Mouse (Mus musculus): Measurements from ENCODE around the gene Olfr313.
"Not testable (repeated sequence)": the region's sequence is repeated elsewhere in the genome, so short reads cannot be mapped to it uniquely, and the experiment has no call there.

The Olfr313 gene

DNA sequence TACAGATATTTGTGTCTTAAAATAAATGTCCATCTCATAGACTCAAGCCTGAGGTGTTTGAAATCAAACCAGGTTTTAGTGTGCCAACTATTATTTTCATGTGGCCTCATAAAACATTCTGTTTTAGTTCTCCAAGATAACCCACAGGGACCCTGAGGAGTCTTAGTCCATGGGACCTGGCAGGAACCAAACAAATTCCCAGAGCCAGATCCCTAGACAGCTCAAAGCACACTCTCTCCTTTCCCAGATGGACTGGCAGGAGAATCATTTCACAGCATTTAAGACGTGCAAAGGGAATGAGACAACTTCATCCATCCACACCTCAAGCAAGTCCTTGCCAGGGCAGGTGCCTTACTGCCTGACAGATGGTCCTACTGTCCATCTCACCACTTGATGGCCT, at the start of gene Olfr313:
Gene Olfr313 (plus strand): TSS at position 301 of the 400 bp plus-strand sequence.
- DNase-seq (ENCODE audit: low spot score): not testable (repeated sequence)

DNA sequence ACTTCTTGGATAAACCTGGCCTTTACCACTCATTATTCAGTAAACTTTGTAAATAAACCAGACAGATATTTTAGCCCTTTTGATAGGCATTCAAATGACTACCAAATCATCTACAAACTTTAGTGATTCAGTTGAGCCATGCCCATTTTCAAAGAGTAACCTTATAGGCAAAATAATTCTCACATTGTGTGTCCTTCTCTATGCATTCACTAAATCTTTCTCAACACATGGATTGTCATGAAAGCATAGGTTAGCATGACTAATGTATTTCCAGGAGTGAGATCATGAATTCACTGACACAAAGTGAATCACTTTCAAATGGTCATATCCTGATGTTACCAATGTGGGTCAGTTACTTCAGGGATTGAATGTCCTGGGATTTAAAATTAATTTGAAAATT, 41.9 kb upstream of the Olfr313 start, which contains the start of gene Olfr315:
Gene Olfr315 (plus strand): TSS at position 301 of the 400 bp plus-strand sequence.
- DNase-seq (ENCODE audit: low spot score): no peak

DNA sequence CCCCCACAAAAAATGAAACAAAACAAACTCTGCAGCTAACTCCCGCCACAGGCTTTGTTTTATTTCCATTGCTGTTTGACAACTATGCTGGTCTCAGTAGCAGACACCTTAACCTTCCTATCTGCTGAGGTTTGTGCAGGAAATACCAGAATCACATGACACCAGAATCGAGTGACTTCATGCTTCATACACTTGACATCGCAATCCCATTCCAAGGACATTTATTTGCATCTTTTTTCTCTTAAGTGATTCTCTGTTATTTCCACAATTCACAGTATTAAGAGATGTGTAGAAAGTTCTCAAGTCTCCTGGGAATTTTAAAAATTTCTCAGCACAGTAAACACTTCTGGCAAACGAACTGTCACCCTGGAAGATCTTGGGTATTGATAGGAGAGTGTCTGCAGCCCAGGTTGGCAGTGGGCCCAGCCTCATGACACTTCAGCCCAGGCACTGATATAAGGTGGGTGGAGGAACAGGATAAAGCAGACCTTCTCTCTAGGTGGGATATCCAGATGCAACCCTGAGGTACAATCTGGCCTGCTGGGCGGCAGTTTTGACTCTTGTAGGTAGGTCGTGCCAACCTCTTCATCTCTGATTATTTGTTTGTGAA, 32.2 kb upstream of the Olfr313 start, which contains the start of gene Olfr314:
Gene Olfr314 (plus strand): TSS at position 473 of the 610 bp plus-strand sequence.
- DNase-seq (ENCODE audit: low spot score): no peak

DNA sequence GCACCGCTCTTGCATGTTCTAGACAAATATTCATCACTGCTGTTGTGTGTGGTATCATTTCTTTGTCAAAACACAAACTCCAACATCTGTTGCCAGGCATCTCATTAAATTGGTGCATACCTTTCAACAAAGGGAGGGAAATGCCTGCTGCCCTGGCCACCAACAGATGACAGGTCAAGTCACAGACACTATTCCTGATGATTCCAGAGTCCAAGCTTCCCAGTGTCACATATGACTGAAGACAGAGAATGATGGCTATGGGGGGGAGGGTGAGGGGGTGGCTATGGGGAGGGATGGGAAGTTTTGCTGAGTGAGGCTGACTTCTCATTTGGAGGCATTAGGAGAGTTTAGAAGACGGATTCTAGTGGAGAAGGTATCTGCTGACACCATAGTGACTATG, 30.6 kb upstream of the Olfr313 start:
- no peak for DNase-seq (ENCODE audit: low spot score)

DNA sequence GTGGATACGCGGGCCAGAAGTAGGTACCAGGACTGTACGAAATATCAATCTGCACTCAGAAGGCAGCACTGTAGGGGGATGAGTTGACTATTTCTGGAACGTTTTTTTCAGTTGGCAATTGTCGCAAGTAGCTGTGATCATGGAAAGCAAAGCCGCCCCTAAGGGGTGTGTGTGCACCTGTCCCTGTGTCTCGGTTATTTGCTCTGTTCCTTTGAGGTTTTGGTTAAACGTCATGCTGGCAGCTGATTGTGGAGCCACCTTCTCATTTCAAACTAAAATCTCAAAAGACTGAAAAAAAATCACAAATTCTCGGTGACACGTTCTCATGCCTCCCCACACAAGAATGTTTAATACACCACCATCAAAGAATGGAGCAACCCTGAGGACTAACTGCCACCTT, 27.1 kb upstream of the Olfr313 start:
- no peak for DNase-seq (ENCODE audit: low spot score)

DNA sequence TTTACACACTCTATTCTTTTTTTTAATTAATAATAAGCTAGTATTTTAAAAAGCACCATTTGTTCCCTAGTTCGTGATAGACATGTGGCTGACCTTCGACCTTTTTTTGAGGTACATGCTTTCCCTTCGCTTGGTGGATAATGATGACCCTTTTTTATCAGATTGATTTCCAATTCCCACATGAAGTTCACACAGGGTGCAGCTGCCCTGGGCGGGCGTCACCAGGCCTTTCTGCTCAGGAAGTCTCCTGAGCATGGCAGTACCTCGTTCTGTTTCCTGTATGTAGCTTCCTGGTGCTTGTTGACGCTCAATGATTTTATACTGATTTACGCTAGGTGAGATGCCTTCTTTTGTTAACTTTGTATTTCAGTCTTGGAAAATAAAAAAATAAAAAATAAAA, 26.5 kb upstream of the Olfr313 start:
- DNase-seq (ENCODE audit: low spot score): no peak

DNA sequence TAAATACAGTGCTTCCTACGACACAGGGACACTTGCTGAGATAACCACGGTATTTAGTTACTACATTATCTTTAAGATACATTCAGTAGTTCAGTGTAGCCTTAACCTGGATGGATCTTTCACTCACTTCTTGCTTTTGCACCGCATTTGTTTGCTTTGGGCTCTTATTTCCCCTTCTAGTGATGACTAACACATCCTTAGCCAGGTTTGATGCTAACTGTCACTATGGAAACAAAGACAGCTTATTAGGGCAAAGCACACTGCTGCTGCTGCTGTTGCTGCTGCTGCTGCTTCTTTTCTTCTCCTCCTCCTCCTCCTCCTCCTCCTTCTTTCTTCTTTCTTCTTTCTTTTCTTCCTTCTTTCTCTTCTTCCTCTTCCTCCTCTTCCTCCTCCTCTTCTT, 25.3 kb upstream of the Olfr313 start:
- DNase-seq (ENCODE audit: low spot score): no peak

DNA sequence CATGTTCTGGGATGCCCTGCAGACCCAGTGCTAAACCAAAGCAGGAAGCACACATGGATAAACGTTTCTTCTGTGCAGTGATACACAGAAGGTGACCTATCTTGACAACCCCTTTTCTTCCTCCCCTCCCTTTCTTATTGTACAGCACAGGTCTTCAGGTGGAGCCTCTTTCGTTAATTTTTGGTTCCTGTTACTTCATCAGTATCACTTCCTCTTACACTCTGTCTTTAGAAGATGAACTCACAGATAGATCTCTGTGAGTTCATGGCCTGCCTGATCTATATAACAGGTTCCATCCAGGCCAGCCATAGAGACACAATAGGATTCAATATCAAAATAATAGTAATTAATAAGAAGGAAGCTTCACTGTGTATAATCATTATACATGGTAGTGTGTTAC, 24.7 kb upstream of the Olfr313 start:
- no peak for DNase-seq (ENCODE audit: low spot score)

DNA sequence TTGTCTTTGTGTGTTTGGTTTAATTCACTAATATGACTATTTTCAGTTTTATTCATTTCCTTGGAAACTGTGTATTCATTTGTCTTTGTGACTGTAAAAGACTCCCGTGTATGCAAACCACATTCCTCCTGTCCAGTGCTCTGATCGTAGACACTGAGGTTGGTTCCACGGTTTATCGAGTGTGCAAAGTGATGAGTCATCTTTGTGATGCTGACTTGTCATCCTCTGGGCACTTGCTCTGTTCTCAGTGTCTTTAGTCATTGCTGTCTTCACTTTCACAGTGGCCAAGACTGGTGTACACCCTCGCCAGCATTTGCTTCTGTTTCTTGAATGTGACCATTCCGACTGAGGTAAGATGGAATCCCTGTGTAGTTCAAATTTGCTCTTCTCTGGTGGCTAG, 24.2 kb upstream of the Olfr313 start:
- DNase-seq (ENCODE audit: low spot score): no peak

DNA sequence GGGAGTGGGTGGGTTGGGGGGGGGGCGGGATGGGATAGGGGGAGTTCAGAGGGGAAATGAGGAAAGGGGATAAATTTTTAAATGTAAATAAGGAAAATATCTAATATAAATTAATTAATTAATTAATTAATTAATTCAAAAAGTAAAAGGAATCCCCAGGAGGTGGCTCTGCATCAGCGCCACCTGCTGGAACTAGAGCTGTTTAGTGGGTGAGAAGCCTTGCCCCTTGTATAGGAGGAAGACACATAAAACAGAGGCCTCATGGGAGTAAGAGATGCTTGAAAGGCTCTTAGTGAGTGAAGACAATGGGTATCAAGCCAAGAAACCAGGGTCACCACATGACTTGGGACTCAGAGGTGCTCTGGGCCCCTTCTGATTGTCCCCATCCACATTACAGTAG, 18.9 kb upstream of the Olfr313 start:
- no peak for DNase-seq (ENCODE audit: low spot score)

DNA sequence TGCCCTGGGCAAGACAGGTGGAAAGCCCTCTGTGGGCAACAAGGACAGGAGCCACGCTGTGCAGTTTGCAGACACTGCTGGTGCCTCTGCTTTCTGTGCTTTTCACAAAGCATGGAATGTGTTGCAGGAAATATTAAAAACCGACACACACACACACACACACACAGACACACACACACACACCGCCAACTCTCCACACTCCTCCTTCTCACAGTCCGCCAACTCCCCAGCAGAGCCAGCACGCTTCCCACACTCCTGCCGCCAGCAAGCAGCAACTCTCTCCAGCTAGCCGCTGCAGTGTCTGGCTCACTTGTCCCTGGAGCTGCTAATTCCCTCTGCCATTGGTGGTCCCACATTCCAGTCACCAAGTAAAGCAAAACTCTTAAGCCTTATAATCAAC, 17.9 kb upstream of the Olfr313 start:
- DNase-seq (ENCODE audit: low spot score): no peak

DNA sequence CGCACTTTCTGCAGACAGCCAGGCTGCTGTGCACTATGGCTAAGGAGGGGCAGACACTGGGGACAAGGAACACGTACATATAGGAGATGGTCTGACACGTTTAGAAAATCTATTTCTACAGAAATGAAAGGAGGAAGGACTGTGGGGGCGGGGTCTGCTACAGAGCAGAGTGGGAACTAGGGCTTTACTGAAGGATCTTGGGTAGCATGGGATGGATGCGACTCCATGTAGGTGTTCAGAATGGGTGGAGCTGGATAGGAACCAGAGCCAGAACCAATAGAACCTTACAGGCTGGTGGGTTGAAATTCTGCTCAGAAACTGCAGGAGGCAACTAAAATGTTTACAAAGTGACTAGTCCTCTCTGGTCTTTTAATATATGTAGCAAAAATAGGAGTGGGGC, 15.1 kb upstream of the Olfr313 start:
- no peak for DNase-seq (ENCODE audit: low spot score)

DNA sequence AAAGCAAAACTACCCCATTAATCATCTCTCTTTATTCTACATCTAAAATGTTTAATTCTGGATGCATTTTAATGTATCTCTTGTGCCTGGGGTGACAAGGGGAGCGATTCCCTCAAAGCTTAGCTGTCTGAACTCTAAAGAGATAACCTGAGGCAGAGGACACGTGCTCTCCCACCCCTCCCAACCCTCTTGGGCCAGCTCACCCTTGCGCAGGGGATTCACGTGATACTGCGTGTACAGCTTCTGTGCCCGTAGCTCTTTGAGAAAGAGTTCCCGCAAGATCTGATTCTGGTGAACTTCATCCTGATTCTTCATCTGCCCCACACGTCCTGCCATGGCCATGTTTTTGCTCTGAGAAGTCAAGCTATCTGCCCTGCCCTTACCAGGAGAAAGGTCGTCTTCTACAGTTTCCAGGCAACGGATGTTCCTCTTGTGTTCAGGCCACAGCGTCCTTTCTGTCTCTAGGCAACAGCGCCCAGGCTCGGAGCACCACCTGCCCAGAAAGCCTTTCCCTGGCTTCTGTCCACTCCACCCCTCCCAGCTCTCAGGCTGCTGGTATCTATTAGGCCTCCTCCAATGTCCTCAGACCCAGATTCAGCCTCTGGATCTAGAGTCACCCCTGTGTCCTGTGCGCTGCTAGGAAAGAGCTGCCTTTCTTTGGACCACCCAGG, 13.1 kb upstream of the Olfr313 start, which contains the start of gene Fam183b:
Gene Fam183b (minus strand): TSS at position 403 of the 671 bp plus-strand sequence.
- no peak for DNase-seq (ENCODE audit: low spot score)

DNA sequence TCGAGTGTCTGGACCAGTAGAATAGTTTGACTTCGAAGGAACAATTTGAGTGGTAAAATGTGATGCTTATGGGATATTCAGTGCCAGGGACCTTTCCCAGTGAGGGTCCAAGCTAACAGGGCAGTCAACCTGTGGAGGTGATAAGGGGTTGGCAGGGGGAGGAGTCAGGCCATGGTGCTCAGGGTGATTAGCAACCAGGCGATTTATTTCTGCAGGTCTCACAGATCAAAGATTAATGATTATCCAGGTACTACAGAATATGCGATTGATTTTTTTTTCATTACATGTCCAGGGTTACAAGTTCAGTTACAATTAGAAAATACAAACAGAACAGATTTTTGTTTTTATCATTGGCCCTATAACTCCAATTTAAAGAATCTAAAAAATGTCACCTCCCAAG, 10.9 kb upstream of the Olfr313 start:
- no peak for DNase-seq (ENCODE audit: low spot score)

DNA sequence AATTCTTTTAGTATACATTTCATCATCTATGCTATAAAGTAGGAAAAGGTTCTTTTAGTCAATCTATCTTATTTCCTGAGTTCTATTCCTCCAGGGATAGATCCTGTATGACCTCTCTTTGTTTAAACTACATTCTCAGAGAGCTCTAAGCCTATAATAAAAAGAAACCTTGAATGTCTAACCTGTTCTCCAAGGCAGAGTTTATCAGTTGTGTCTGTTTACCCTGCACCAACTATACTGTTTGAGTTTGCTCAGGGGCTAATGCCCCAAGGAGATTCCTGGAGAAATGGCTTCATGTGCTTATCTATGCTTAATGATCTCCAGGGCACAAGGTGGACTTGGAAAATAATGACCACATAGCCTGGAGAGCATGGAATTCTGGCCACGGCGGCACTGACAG, 10.4 kb upstream of the Olfr313 start:
- no peak for DNase-seq (ENCODE audit: low spot score)

DNA sequence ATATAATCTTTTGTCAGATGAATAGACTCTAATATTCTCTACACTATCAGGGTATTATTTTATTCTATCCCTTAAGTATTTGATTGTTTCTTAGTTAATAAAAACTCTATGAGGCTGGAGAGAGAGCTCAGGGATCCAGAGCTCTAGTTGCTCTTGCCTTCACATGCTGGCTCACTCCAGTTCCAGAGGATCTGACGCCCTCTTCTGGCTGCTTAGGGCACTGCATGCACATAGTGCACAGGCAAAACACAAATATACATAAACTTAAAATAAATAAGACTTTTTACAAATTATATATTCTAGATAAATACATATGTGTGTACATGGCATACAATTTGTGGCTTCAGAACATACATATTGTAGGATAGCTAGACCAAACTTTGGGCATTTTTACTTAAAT, 2.8 kb upstream of the Olfr313 start:
- peak; percentile 9 for DNase-seq (ENCODE audit: low spot score)

DNA sequence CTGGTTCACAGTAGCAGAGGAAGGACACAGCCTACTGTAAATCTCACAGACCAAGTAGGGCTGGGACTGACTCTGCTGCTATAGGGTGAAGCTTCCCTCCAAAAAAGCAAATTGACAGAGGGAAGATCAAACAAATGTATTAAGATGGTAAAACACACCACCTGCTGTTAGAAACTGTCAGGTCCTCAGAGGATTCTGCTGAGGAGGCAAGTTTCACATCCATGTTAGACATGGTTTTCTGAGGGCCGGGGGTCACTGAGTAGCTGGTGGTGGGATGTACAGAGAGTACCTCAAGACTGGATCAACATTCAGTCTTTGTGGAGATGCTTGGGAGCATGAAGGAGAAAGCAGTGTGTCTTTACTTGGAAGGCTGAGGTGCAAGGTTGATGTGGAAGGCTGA, 876 bp downstream of the Olfr313 start:
- DNase-seq (ENCODE audit: low spot score): no peak

DNA sequence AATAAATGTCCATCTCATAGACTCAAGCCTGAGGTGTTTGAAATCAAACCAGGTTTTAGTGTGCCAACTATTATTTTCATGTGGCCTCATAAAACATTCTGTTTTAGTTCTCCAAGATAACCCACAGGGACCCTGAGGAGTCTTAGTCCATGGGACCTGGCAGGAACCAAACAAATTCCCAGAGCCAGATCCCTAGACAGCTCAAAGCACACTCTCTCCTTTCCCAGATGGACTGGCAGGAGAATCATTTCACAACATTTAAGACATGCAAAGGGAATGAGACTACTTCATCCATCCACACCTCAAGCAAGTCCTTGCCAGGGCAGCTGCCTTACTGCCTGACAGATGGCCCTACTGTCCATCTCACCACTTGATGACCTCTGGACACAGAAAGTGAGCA, 14.1 kb downstream of the Olfr313 start, which contains the start of gene Olfr312:
Gene Olfr312 (plus strand): TSS at position 301 of the 400 bp plus-strand sequence.
- not testable (repeated sequence) for DNase-seq (ENCODE audit: low spot score)

DNA sequence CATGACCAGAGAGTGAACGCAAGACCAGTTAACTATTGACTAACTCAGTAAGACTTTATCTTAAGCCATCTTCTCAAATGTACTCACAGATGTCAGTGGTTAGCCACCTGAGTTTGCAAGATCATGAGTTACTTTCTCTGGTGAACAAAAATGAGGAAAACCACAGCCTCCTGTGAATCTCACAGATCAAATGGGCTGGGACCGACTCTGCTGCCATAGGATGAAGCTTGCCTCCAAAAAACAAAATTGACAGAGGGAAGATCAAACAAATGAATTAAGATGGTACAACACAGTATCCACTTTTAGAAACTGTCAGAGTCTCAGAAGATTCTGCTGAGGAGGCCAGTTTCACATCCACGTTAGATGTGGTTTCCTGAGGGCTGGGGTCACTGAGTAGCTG, 15.0 kb downstream of the Olfr313 start:
- DNase-seq (ENCODE audit: low spot score): no peak

DNA sequence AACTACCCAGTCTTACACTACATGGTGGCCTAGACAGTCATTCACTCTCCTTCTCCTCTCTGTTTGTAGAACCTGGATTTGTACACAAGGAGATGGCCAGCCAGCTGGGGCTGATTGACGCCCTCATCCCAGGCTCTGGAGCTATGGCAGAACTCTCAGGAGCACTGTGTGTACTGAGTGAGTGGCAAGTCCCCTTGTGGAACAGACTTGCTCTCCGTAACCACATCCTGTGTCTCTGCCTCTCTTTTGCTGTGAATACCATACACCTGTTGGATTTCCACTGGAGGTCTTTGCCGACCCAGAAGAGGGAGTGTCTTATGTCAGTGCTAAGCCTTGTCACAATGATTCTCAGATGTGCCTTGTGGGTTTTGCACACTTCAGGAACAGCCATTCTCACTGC, 17.7 kb downstream of the Olfr313 start:
- DNase-seq (ENCODE audit: low spot score): not testable (repeated sequence)

DNA sequence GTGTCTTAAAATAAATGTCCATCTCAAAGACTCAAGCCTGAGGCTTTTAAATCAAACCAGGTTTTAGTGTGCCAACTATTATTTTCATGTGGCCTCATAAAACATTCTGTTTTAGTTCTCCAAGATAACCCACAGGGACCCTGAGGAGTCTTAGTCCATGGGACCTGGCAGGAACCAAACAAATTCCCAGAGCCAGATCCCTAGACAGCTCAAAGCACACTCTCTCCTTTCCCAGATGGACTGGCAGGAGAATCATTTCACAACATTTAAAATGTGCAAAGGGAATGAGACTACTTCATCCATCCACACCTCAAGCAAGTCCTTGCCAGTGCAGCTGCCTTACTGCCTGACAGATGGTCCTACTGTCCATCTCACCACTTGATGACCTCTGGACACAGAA, 24.2 kb downstream of the Olfr313 start, which contains the start of gene Olfr311:
Gene Olfr311 (plus strand): TSS at position 301 of the 400 bp plus-strand sequence.
- DNase-seq (ENCODE audit: low spot score): not testable (repeated sequence)

DNA sequence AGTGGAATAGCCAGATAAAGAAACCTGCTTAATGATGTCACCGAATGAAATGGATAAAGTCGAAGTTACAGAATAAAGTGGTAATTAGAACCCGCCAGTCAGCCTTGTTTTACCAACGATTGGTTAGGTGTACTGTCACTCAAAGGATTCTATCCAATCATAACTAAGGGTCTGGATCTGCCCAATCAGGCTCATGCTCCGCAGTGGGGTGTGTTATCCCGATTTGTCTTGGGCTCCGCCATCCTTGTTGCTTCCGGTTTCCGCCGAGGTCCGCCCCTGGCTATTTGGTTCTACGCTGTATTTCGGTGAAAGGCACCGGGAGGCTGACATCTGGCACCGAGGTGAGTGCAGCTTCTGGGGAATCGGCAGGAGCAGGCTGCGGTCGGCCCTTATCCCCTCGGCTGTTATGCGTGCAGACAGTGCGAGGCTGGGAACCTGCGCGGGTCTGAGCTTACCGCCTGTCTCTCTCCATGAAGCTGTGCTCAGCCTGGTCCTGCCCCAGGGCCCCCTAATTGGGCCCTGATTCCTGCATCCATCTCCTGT, 32.2 kb downstream of the Olfr313 start, which contains the start of gene Gm12258:
Gene Gm12258 (plus strand): TSS at position 240 of the 543 bp plus-strand sequence.
- peak; percentile 84 for DNase-seq (ENCODE audit: low spot score)

DNA sequence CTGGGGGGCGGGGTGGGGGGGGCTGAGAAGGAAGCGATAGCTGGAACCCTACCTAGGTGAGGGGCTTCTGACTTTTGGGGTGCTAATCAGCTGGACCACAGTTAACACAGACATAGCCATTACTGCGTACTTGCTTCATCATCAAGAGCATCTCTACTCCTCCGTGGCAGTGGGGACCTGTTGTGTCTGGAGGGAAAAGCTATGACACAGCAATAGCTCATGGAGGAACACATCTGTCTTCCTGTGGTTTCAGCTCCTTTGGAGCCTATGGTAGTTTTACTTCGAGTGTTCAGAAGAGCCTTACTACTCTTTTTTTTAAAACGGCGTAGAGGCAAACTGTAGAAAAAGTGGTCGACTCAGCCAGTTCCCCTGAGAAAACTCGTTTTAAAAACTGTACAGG, 32.8 kb downstream of the Olfr313 start:
- no peak for DNase-seq (ENCODE audit: low spot score)

Data from spleen, adult 12 weeks (tissue).